Mouse (Mus musculus) hematopoietic stem cell, adult 5-6 weeks (primary cell): ENCODE measurements around the gene 1700016D06Rik. TPM values are rescaled to one million over a fixed set of nuclear protein-coding genes. Genes with fewer than 3 reads are reported as not detected.

Source experiments
- ATAC-seq, 2 experiments: fragments of 125-278 bp in 1 of 2; replicated peaks in 1 of 2; 2 replicates each; pipeline ENCODE4 v1.8.0; 2016 to 2017; ENCODE audit warnings: inconsistent platforms in 2 of 2, mild to moderate bottlenecking in 2 of 2, moderate number of reproducible peaks in 2 of 2, low read depth in 1 of 2, moderate TSS enrichment in 1 of 2; ENCODE audit not compliant: low FRiP score in 2 of 2, poor library complexity in 2 of 2, severe bottlenecking in 2 of 2, insufficient read depth in 1 of 2, low TSS enrichment in 1 of 2
- total RNA-seq: library from RNA; stranded (forward); fragments of 172-1452, 232-1000 nt; gene quantifications from 2 replicates; pipeline ENCODE4 v1.2.3, GENCODE M21; 2017

The 1700016D06Rik gene
- not detected in 2 replicates for total RNA-seq

DNA sequence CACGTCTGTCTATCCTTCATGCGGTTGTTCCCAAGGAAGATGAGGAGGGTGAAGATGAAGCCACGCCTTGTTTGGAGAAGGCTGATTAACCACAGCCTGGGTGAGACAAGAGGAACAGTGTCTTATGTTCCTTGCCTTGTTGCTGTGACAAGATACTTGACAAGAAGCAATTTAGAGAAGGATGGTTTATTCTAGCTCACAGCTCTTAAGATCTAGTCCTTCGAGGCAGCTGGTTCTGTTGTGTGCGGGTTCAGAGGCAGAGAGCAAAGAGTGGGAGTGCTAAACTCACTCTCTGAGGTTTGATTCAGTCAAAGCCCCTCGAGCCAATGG lies at the start of gene 1700016D06Rik:
Gene 1700016D06Rik, minus strand, starts transcription at position 31 of the 330 bp plus-strand sequence.
- ATAC-seq: no peak

DNA sequence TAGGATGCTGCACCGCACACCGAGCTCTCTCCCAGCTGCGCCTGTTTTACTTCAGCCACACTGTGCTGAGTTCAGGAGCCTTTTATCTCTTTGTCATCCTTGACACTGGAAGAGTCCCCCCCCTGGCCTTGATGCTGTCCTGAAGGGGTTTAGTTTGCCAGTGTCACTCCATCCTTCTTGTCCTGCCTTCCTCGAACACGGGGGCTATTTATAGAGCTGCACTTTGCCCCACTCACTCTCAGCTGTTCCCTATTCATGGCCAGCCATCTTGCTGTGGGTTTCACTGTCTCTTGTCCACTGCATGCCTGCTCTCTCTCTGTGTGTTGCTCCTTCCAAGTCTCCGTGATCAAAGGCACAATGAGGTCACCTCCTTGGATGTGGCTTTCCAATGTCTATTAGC lies 48.6 kb upstream of the 1700016D06Rik start:
- ATAC-seq: no peak

DNA sequence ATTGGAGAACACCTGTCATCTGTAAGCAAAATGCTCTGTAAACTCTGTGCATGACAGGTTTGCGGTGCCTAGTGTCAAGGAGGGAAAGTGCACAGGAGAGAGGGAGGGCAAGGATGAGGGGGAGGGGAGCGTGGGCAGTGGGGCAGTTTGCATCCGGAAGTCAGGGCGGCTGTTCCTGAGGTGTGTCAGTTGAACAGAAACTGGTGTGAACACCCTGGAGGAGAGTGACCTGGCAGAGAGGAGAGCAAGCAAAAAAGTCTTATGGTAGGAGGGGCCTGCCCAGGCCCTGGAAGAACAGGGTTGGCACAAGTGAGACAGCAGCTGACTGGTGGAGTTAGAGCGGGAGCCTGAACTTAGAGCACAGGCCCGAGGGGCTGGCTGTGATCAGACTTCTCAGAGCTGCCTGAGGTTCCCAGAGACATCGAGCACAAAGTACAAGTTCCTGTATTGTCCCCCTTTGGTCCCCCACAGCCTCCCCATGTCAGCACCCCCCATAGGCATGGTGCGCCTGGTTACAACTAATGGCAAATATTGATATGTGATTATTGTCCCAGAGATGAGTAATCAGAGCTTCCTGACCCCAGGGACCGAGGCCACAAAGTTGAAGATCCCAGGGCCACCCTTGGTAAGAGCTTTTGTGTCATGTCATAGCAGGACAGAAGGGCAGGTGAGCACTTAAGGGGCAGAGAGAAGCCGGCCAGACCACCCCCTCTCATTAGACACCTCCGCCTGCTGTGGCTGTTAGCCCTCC lies 46.2 kb upstream of the 1700016D06Rik start:
- ATAC-seq: peak in 1 of 2 experiments; percentile 27; a peak in 1 of 4 replicates

- no peak for ATAC-seq
Measured at GRCm38 (mm10) chr8:11743580-11743979, 42.7 kb upstream of the 1700016D06Rik start.

- no peak for ATAC-seq
Measured at GRCm38 (mm10) chr8:11740857-11741256, 40.0 kb upstream of the 1700016D06Rik start.

DNA sequence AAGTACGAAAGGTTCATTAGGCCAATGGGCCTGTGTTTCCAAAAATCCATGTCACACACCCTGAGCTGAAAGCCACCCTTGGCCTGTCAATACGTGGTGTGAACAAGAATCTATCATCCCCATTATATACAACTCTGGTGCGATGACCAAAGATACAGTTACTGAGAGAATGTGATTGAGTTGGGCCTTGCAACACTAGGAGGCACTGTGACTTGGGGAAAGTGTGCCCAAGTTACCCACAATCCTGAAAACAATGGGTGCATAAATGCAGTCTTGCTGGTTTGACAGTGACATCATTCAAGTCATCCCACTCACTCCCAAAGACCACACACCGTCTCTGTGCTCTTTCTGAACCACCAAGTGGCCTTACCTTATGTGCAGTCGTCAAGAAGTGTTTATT lies 38.2 kb upstream of the 1700016D06Rik start:
- ATAC-seq: no peak

GRCm38 (mm10) chr8:11737096-11737495 lies 36.2 kb upstream of the 1700016D06Rik start:
- ATAC-seq: no peak

GRCm38 (mm10) chr8:11735672-11736235 lies 34.9 kb upstream of the 1700016D06Rik start:
- ATAC-seq: no peak

GRCm38 (mm10) chr8:11730271-11730940 lies 29.5 kb upstream of the 1700016D06Rik start:
- ATAC-seq: no peak

GRCm38 (mm10) chr8:11728482-11729295 lies 27.8 kb upstream of the 1700016D06Rik start:
- no peak for ATAC-seq

GRCm38 (mm10) chr8:11727651-11728481 lies 27.0 kb upstream of the 1700016D06Rik start, which contains the start of gene Arhgef7:
Arhgef7 (plus strand) TSS chr8:11727721.
- ATAC-seq: no peak

GRCm38 (mm10) chr8:11727273-11727650 lies 26.4 kb upstream of the 1700016D06Rik start:
- ATAC-seq: no peak

DNA sequence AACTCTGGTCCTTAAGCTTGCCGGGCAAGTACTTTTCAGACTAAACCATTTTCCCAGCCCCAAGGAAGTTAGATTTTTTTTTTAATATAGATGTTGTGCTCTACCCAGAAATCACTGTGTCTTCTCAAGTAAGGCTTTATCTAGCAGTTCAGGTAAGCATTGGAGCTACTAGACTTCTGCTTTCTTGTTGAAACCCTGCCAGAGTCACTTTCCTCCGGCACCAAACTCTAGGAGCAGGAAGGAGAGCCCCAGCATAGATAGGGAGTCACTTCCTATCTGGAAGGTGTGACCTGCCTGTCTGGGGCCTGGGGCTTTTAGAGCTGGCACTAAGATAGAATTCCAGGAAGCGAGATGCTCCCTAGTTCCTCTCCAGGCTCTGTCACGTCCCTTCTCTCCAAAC lies 16.3 kb upstream of the 1700016D06Rik start:
- no peak for ATAC-seq

DNA sequence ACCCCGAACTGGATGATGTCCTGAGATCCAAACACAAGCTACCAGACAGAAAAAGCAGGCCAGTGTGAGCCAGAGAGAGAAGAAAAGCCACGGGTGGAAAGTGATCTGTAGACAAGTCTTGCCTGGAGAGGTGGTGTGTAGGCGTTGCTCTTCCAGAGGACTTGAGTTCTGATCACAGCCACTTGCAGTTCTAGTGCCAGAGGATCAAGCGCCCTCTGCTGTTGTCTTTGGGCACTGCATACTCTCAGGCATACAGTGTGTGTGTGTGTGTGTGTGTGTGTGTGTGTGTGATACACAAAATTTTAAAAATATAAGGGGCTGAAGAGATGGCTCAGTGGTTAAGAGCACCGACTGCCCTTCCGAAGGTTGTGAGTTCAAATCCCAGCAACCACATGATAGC lies 11.4 kb upstream of the 1700016D06Rik start:
- no peak for ATAC-seq

- no peak for ATAC-seq
Measured at GRCm38 (mm10) chr8:11710415-11710814, 9.6 kb upstream of the 1700016D06Rik start.

- no peak for ATAC-seq
Measured at GRCm38 (mm10) chr8:11709542-11709941, 8.7 kb upstream of the 1700016D06Rik start.

DNA sequence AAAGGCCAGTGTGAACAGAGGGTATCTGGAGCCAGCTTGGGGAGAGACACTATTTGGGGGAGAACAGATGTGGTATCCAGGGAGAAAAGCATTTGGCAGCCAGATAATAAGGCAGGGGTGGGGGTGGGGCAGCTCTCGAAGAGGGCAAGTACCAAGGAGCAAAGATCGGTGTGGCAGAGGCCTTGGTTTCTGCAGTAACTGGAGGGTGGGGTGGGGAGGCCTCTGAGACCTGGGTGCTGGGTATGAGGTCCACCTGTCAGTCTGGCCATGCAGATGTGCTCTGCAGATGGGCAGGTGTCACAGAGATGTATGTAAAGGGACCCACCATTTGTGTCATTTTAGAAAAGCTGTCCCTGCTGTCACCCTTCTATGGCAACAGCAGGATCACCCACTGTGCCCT lies 8.0 kb upstream of the 1700016D06Rik start:
- no peak for ATAC-seq
